Mouse (Mus musculus): Measurements from ENCODE around the gene Actr10. TPM values are rescaled to one million over a fixed set of nuclear protein-coding genes. Genes with fewer than 3 reads are reported as not detected.

Gene Actr10
- total and polyA plus RNA-seq, 3 experiments = 60.2 to 168 (median 135) TPM

DNA sequence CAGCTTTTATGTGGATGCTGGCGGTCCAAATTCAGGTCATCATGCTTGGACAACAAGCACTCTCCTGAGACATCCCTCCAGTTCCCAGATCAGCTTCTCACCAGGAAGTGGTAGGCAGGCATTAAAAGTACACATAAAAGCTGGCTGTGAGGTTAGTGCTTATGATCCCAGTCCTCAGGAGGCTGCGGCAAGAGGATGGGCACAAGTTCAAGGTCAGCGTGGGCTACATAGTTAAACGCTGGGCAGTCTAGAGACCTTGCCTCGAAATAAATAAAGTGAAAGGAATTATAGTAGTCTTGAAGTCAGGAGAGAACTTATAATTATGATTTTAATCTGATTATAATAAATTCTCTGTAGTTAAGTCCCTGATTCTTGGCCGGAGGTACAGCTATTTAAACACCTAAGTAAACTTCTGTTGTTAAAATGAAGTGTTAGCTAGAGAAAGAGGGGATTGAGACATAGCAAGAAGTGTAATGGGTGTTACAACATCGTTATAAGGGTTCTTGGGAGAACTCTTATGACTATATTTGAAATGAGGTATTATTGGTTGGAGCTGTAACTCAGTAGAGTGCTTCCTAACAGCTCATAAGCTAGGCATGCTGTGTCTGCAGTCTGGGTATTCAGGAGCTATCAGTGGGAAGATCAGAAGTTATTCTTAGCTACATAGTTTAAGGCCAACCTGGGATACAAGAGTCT is 47.3 kb downstream of the Actr10 start:
- Histone ChIP-seq H3K4me3 (replicated peaks in 1 of 3; ENCODE audit: low read depth in 2 of 3, low read length in 2 of 3, poor library complexity in 1 of 3) (no peak overlapping the region), H3K9me3 (replicated peaks; ENCODE audit: low read length) (no peaks in the 10 kb centered on the region), H3K9ac (ENCODE audit: insufficient read depth, low read depth) (no peak overlapping the region), H3K27ac (ENCODE audit: insufficient read depth, low read depth) (no peak overlapping the region), H3K79me2 (replicated peaks; ENCODE audit: control insufficient read depth, extremely low read depth, insufficient read depth, poor library complexity, severe bottlenecking) (peaks cover 33% of the 10 kb centered on the region), H3K27me3 (replicated peaks) (no peaks in the 10 kb centered on the region), H3K36me3 (replicated peaks in 1 of 2; ENCODE audit: control insufficient read depth in 1 of 2, insufficient read depth in 1 of 2, low read length in 1 of 2) (peaks cover 44 to 86% of the 10 kb centered on the region in 2 experiments), H3K4me2 (ENCODE audit: insufficient read depth, low read depth, poor library complexity, severe bottlenecking) (no peak overlapping the region), H3K4me1 (ENCODE audit: control insufficient read depth in 1 of 2, insufficient read depth in 2 of 2) (no peaks in the 10 kb centered on the region)
- no peak for DNase-seq (ENCODE audit: extremely low read depth)
- dilution Hi-C loops (cut with MboI; ENCODE audit: extremely low pct_ligation_motif_present, extremely low pct_unique_long_range_greater_than_20kb, low sequenced_read_pairs) = no loop called here
- TF ChIP-seq HCFC1 (IDR thresholded peaks at IDR 0.05; ENCODE audit: low read depth, low read length) = no peak
- TF ChIP-seq MAFK (IDR thresholded peaks at IDR 0.05; ENCODE audit: insufficient replicate concordance, low read length) = no peak
- no peak for TF ChIP-seq CHD1 (IDR thresholded peaks at IDR 0.05; ENCODE audit: low read depth, low read length)
- TF ChIP-seq ZNF384 (IDR thresholded peaks at IDR 0.05; ENCODE audit: low read depth, low read length) = no peak
- TF ChIP-seq BHLHE40 (IDR thresholded peaks at IDR 0.05; ENCODE audit: low read depth, low read length) = no peak
- no peak for TF ChIP-seq MAX (IDR thresholded peaks at IDR 0.05; ENCODE audit: low read length)
- TF ChIP-seq SMC3 (IDR thresholded peaks at IDR 0.05; ENCODE audit: low read depth, low read length) = no peak
- no peak for TF ChIP-seq USF2 (conservative IDR thresholded peaks at IDR 0.05; ENCODE audit: low read depth, low read length)
- TF ChIP-seq RCOR1 (conservative IDR thresholded peaks at IDR 0.05; ENCODE audit: low read depth, low read length) = no peak
- TF ChIP-seq ZKSCAN1 (IDR thresholded peaks at IDR 0.05; ENCODE audit: borderline replicate concordance, low read depth, low read length) = no peak
- TF ChIP-seq EP300 (IDR thresholded peaks at IDR 0.05; ENCODE audit: low read length) = no peak
- TF ChIP-seq UBTF (IDR thresholded peaks at IDR 0.05; ENCODE audit: low read depth, low read length) = no peak
- TF ChIP-seq CHD2 (IDR thresholded peaks at IDR 0.05; ENCODE audit: low read length) = no peak
- no peak for TF ChIP-seq MXI1 (IDR thresholded peaks at IDR 0.05; ENCODE audit: low read depth, low read length)
- in situ Hi-C loops (cut with MboI; ENCODE audit: low pct_ligation_motif_present, low pct_unique_long_range_greater_than_20kb, low sequenced_read_pairs) = no loop called here

DNA sequence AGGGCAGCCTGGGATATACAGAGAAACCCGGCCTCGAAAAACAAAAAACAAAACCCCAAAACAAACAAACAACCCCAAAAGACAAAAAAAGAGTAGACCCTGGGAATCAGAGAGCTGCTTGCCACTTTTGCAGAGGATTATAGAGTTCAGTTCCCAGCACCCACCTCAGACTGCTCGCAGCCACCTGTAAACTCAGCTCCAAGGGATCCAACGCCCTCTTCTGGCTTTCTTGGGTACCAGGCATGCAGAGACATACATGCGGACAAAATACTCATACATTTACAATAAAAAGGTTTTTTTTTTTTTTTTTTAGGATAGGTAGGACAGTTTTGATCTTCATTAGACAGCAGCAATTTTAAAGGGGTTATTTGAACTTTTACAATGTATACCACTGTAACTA is 59.6 kb downstream of the Actr10 start:
- in situ Hi-C loops (cut with MboI; ENCODE audit: low pct_ligation_motif_present, low pct_unique_long_range_greater_than_20kb, low sequenced_read_pairs) = no loop called here

More for the DNA sequence above, 59.6 kb downstream of the Actr10 start:
- Histone ChIP-seq H3K4me3 (replicated peaks in 1 of 3; ENCODE audit: low read depth in 2 of 3, low read length in 2 of 3, poor library complexity in 1 of 3) (no peak overlapping the region), H3K27me3 (replicated peaks) (no peaks in the 10 kb centered on the region), H3K4me1 (ENCODE audit: control insufficient read depth in 1 of 2, insufficient read depth in 2 of 2) (peaks cover 6 to 22% of the 10 kb centered on the region in 2 experiments), H3K9me3 (replicated peaks; ENCODE audit: low read length) (no peaks in the 10 kb centered on the region), H3K27ac (ENCODE audit: insufficient read depth, low read depth) (no peak overlapping the region), H3K4me2 (ENCODE audit: insufficient read depth, low read depth, poor library complexity, severe bottlenecking) (no peak overlapping the region), H3K79me2 (replicated peaks; ENCODE audit: control insufficient read depth, extremely low read depth, insufficient read depth, poor library complexity, severe bottlenecking) (no peaks in the 10 kb centered on the region), H3K36me3 (replicated peaks in 1 of 2; ENCODE audit: control insufficient read depth in 1 of 2, insufficient read depth in 1 of 2, low read length in 1 of 2) (peaks cover 18 to 62% of the 10 kb centered on the region in 2 experiments), H3K9ac (ENCODE audit: insufficient read depth, low read depth) (no peak overlapping the region)
- TF ChIP-seq MXI1 (IDR thresholded peaks at IDR 0.05; ENCODE audit: low read depth, low read length) (no peak), E2F4 (IDR thresholded peaks at IDR 0.05; ENCODE audit: insufficient replicate concordance, low read depth, low read length) (no peak), HCFC1 (IDR thresholded peaks at IDR 0.05; ENCODE audit: low read depth, low read length) (no peak), CTCF (conservative IDR thresholded peaks at IDR 0.05 in 1 of 2, IDR thresholded peaks at IDR 0.05 in 1 of 2; ENCODE audit: low read depth in 2 of 2, low read length in 2 of 2) (no peak), TBP (conservative IDR thresholded peaks at IDR 0.05; ENCODE audit: low read depth, low read length) (no peak), ZNF384 (IDR thresholded peaks at IDR 0.05; ENCODE audit: low read depth, low read length) (no peak), CHD1 (IDR thresholded peaks at IDR 0.05; ENCODE audit: low read depth, low read length) (no peak), EP300 (IDR thresholded peaks at IDR 0.05; ENCODE audit: low read length) (no peak), RAD21 (IDR thresholded peaks at IDR 0.05; ENCODE audit: low read depth, low read length) (no peak), JUND (conservative IDR thresholded peaks at IDR 0.05; ENCODE audit: low read depth, low read length) (no peak), NRF1 (IDR thresholded peaks at IDR 0.05; ENCODE audit: low read depth, low read length) (no peak), IRF4 (IDR thresholded peaks at IDR 0.05; ENCODE audit: low read depth, low read length) (no peak), POLR2AphosphoS2 (IDR thresholded peaks at IDR 0.05; ENCODE audit: low read depth, low read length) (no peak), GABPA (IDR thresholded peaks at IDR 0.05; ENCODE audit: insufficient replicate concordance, low read depth, low read length) (no peak), USF1 (IDR thresholded peaks at IDR 0.05; ENCODE audit: low read depth, low read length) (no peak), RCOR1 (conservative IDR thresholded peaks at IDR 0.05; ENCODE audit: low read depth, low read length) (no peak), UBTF (IDR thresholded peaks at IDR 0.05; ENCODE audit: low read depth, low read length) (no peak)
- DNase-seq (ENCODE audit: extremely low read depth) = no peak
- dilution Hi-C loops (cut with MboI; ENCODE audit: extremely low pct_ligation_motif_present, extremely low pct_unique_long_range_greater_than_20kb, low sequenced_read_pairs) = no loop called here
